Mouse (Mus musculus): ENCODE measurements at regions not wholly inside any gene's neighbourhood (a gene's known extent, or its start where the extent isn't known, plus 50 kb on each side); places are given as distances from the start of the nearest gene placed in this dataset.

DNA sequence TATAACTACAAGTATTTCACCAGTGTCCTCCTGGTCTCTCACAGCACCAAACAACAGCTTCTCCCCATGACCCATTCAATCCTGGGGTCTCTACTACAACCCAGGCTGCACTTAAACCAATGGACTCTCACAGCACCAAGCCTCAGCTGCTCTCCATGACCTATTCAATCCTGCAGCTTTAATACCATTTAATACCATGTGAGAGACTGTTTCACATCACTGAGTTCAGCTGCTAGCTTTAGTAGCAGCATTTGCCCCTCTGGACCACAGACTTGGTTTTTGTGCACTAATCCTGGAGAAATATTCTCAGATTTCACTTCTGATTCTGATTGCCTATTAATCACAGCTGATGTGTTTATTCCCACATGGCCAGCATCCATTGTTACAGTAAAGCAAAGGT is 147.5 kb upstream of the Pabpc6 start:
- TF ChIP-seq POLR2A (IDR thresholded peaks at IDR 0.05; ENCODE audit: low read depth, low read length) (no peak), CTCF (IDR thresholded peaks at IDR 0.05; ENCODE audit: borderline replicate concordance, insufficient read depth, low read length) (no peak)

All from embryonic fibroblast, embryonic 13.5 days (primary cell).